Mouse (Mus musculus): Measurements from ENCODE around the gene Rapgefl1. TPM values are rescaled to one million over a fixed set of nuclear protein-coding genes. Genes with fewer than 3 reads are reported as not detected.

Rapgefl1 gene
- polyA plus RNA-seq, 1 experiment from 2014 or later = 11.6 TPM

DNA sequence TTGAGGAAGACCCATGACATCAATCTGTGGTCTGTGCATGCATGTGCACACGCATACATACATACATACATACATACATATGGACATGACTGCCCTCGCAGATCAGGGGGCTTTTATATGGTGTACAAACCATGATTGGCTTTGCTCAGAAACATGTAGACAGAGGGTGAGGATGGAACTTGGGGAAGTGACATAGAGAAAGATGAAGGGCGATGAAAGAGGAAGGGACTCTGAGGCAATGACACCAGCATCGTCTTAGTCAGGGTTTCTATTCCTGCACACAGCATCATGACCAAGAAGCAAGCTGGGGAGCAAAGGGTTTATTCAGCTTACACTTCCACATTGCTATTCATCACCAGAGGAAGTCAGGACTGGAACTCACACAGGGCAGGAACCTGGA is 52.5 kb downstream of the Rapgefl1 start:
- Histone ChIP-seq H3K27me3 (replicated peaks; ENCODE audit: control insufficient read depth, insufficient read depth, low read length) (no peaks in the 10 kb centered on the region), H3K4me1 (ENCODE audit: control insufficient read depth, insufficient read depth, low read depth, low read length) (no peaks in the 10 kb centered on the region), H3K9me3 (ENCODE audit: control insufficient read depth, low read length) (no peaks in the 10 kb centered on the region), H3K4me2 (ENCODE audit: low read length) (no peak overlapping the region), H3K27ac (ENCODE audit: low read depth, low read length) (no peak overlapping the region), H3K9ac (ENCODE audit: low read depth, low read length) (no peak overlapping the region), H3K4me3 (ENCODE audit: low read length) (no peak overlapping the region), H3K36me3 (ENCODE audit: control insufficient read depth, insufficient read depth, low read length) (peaks cover 31% of the 10 kb centered on the region)
- WGBS = 98% methylated on average over 4 of the region's 4 CpGs
- no peak for ATAC-seq

DNA sequence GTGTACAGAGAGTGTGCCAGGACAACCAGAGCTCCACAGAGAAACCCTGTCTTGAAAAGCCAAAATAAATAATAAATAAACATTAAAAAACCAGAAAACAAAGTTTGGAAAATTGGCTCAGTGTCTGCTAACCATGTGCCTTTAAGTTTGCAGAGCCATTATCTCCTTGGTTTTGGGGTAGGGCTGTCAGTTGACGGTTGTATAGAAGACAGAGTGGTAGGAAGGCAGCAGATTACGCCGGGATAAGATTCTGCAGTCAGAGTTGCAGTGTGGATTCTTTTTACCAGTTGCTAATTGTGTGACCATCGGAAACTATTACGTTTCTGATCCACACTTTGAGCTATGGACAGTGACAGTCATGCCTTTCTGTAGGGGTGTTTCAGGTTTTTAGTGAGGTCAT is 53.4 kb downstream of the Rapgefl1 start:
- Histone ChIP-seq H3K36me3 (ENCODE audit: control insufficient read depth, insufficient read depth, low read length) (peaks cover 35% of the 10 kb centered on the region), H3K4me3 (ENCODE audit: low read length) (no peak overlapping the region), H3K27me3 (replicated peaks; ENCODE audit: control insufficient read depth, insufficient read depth, low read length) (no peaks in the 10 kb centered on the region), H3K9me3 (ENCODE audit: control insufficient read depth, low read length) (no peaks in the 10 kb centered on the region), H3K4me2 (ENCODE audit: low read length) (no peak overlapping the region), H3K4me1 (ENCODE audit: control insufficient read depth, insufficient read depth, low read depth, low read length) (no peaks in the 10 kb centered on the region), H3K27ac (ENCODE audit: low read depth, low read length) (no peak overlapping the region), H3K9ac (ENCODE audit: low read depth, low read length) (no peak overlapping the region)
- ATAC-seq = no peak
- 94% methylated on average over 5 of the region's 5 CpGs for WGBS

DNA sequence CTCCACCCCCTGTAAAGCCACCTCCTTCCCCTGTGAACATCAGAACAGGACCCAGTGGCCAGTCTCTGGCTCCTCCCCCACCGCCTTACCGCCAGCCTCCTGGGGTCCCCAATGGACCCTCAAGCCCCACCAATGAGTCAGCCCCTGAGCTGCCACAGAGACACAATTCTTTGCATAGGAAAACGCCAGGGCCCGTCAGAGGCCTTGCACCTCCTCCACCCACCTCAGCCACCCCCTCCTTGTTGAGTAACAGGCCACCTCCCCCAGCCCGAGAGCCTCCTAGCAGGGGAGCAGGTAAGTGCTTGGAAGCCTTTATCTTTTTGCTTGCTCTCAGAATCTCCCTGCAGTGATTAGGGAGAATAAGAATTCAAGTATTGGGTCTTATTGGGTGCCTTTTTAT is 55.8 kb downstream of the Rapgefl1 start:
- Histone ChIP-seq H3K9ac (ENCODE audit: low read depth, low read length) (no peak overlapping the region), H3K4me2 (ENCODE audit: low read length) (no peak overlapping the region), H3K4me1 (ENCODE audit: control insufficient read depth, insufficient read depth, low read depth, low read length) (no peaks in the 10 kb centered on the region), H3K9me3 (ENCODE audit: control insufficient read depth, low read length) (no peaks in the 10 kb centered on the region), H3K4me3 (ENCODE audit: low read length) (no peak overlapping the region), H3K27me3 (replicated peaks; ENCODE audit: control insufficient read depth, insufficient read depth, low read length) (no peaks in the 10 kb centered on the region), H3K36me3 (ENCODE audit: control insufficient read depth, insufficient read depth, low read length) (peaks cover 37% of the 10 kb centered on the region), H3K27ac (ENCODE audit: low read depth, low read length) (no peak overlapping the region)
- ATAC-seq = no peak
- 49% methylated on average over 5 of the region's 5 CpGs for WGBS

DNA sequence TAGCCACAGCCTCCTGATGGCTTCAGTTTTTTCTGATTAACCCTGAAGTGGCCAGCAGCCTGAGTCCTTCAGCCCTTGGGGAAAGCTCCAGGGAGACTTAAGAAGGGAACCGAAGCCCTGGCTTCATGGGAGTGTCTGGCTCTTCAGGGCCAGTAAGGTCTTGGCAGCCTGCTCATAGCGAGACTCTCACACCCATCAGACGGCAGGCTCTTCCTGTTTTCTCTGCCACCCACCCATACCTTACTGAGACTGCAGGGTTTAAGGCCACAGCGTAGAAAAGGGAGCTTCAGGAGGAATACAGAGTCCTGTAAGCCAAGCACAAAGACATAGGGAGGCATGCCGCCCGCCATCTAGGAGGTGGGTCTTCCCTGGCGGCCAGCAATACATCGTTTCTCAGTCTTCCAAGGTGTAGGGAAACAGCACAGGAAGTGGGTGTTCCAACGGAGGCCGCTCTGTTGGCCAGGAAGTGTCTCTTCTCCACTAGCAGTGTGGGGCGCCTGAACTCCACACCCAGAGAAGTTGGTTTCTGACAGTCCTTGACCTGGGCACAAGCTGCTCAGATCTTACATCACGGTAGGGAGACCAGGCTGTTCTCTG is 64.0 kb downstream of the Rapgefl1 start:
- peaks cover 36% of the 10 kb centered on the region for H3K36me3 ChIP-seq (ENCODE audit: control insufficient read depth, insufficient read depth, low read length)
- 90% methylated on average over 12 of the region's 12 CpGs for WGBS
- H3K4me1 ChIP-seq (ENCODE audit: control insufficient read depth, insufficient read depth, low read depth, low read length) = no peaks in the 10 kb centered on the region

DNA sequence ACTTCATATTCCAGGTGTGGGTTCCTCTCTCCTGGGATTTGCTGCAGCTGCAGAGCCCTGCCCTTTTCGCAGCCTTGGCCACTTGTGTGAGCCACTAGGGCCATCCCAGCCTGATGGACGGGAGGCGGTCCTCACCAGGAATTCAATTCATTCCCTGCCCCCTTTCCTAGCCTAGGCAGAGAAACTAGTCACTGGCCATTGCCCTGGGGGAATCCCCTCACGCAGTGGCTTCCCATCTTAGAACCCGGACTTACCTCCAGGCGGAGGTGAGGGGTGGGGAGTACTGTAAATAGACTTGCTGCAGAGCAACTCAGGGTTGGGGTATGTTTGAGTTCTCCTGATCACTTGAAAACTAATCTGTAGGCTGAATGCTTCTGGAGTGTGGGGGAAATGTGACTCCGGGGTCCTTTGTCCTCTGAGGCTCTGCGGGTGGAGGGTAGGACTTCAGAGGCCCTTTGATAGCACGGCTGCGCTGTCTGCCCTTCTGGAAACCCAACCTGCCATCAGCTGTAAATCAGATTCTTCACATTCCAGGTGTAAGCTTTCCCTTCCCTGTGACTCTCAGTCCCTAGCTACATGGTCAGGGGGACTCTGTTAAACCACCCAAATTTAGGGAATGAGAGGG is 66.1 kb downstream of the Rapgefl1 start:
- no peaks in the 10 kb centered on the region for H3K27me3 ChIP-seq (replicated peaks; ENCODE audit: control insufficient read depth, insufficient read depth, low read length)
- WGBS = 14% methylated on average over 10 of the region's 10 CpGs
- no peaks in the 10 kb centered on the region; the same call in 1 of the 2 replicates for H3K4me1 ChIP-seq (ENCODE audit: control insufficient read depth, insufficient read depth, low read depth, low read length)
- H3K36me3 ChIP-seq (ENCODE audit: control insufficient read depth, insufficient read depth, low read length) = peaks cover 22% of the 10 kb centered on the region
- H3K4me3 ChIP-seq (ENCODE audit: low read length) = no peak overlapping the region
- ATAC-seq = no peak
- no peaks in the 10 kb centered on the region for H3K9me3 ChIP-seq (ENCODE audit: control insufficient read depth, low read length)
- no peak overlapping the region for H3K4me2 ChIP-seq (ENCODE audit: low read length)
- H3K27ac ChIP-seq (ENCODE audit: low read depth, low read length) = no peak overlapping the region
- H3K9ac ChIP-seq (ENCODE audit: low read depth, low read length) = no peak overlapping the region

More for the DNA sequence above, 64.0 kb downstream of the Rapgefl1 start:
- Histone ChIP-seq H3K27ac (ENCODE audit: low read depth, low read length) (no peak overlapping the region), H3K27me3 (replicated peaks; ENCODE audit: control insufficient read depth, insufficient read depth, low read length) (no peaks in the 10 kb centered on the region), H3K9ac (ENCODE audit: low read depth, low read length) (no peak overlapping the region), H3K4me2 (ENCODE audit: low read length) (no peak overlapping the region), H3K9me3 (ENCODE audit: control insufficient read depth, low read length) (no peaks in the 10 kb centered on the region), H3K4me3 (ENCODE audit: low read length) (no peak overlapping the region)
- no peak for ATAC-seq

Other genes starting within 250 kb of the Rapgefl1 start
- 117 and 124 TPM in 2 replicates for gene Ormdl3, start 249.4 kb upstream of the Rapgefl1 start, polyA plus RNA-seq (2015; fragmentation: Nextera tagmentation; extraction: Ambion mirVana)
- gene Lrrc3c, start 238.5 kb upstream of the Rapgefl1 start, polyA plus RNA-seq (2015; fragmentation: Nextera tagmentation; extraction: Ambion mirVana) = not detected in 2 replicates
- 0.41 and 1.3 TPM in 2 replicates for gene Gm12355, start 211.1 kb upstream of the Rapgefl1 start, polyA plus RNA-seq (2015; fragmentation: Nextera tagmentation; extraction: Ambion mirVana)
- not detected in 2 replicates for gene Gsdma3, start 210.4 kb upstream of the Rapgefl1 start, polyA plus RNA-seq (2015; fragmentation: Nextera tagmentation; extraction: Ambion mirVana)
- gene Gsdma2, start 190.0 kb upstream of the Rapgefl1 start, polyA plus RNA-seq (2015; fragmentation: Nextera tagmentation; extraction: Ambion mirVana) = not detected in 2 replicates
- gene Gsdma, start 172.4 kb upstream of the Rapgefl1 start, polyA plus RNA-seq (2015; fragmentation: Nextera tagmentation; extraction: Ambion mirVana) = 0.08 TPM in 1 of 2 replicates, not detected in the other
- 186 and 189 TPM in 2 replicates for gene Psmd3, start 154.2 kb upstream of the Rapgefl1 start, polyA plus RNA-seq (2015; fragmentation: Nextera tagmentation; extraction: Ambion mirVana)
- gene Csf3, start 135.5 kb upstream of the Rapgefl1 start, polyA plus RNA-seq (2015; fragmentation: Nextera tagmentation; extraction: Ambion mirVana) = not detected in 2 replicates
- 62.5 and 71.1 TPM in 2 replicates for gene Med24, start 107.3 kb upstream of the Rapgefl1 start, polyA plus RNA-seq (2015; fragmentation: Nextera tagmentation; extraction: Ambion mirVana)
- gene Thra, start 96.1 kb upstream of the Rapgefl1 start, polyA plus RNA-seq (2015; fragmentation: Nextera tagmentation; extraction: Ambion mirVana) = 127 and 144 TPM in 2 replicates
- 4.9 and 5.6 TPM in 2 replicates for gene Nr1d1, start 61.5 kb upstream of the Rapgefl1 start, polyA plus RNA-seq (2015; fragmentation: Nextera tagmentation; extraction: Ambion mirVana)
- 28.2 and 28.6 TPM in 2 replicates for gene Msl1, start 41.3 kb upstream of the Rapgefl1 start, polyA plus RNA-seq (2015; fragmentation: Nextera tagmentation; extraction: Ambion mirVana)
- gene Casc3, start 31.9 kb upstream of the Rapgefl1 start, polyA plus RNA-seq (2015; fragmentation: Nextera tagmentation; extraction: Ambion mirVana) = 41.7 and 49.2 TPM in 2 replicates
- gene Wipf2, start 26.9 kb downstream of the Rapgefl1 start, polyA plus RNA-seq (2015; fragmentation: Nextera tagmentation; extraction: Ambion mirVana) = 4.1 and 4.2 TPM in 2 replicates
- gene Cdc6, start 71.0 kb downstream of the Rapgefl1 start, polyA plus RNA-seq (2015; fragmentation: Nextera tagmentation; extraction: Ambion mirVana) = 4.6 and 6.3 TPM in 2 replicates
- 12.1 and 16.7 TPM in 2 replicates for gene Rara, start 91.0 kb downstream of the Rapgefl1 start, polyA plus RNA-seq (2015; fragmentation: Nextera tagmentation; extraction: Ambion mirVana)
- gene Gjd3, start 146.2 kb downstream of the Rapgefl1 start, polyA plus RNA-seq (2015; fragmentation: Nextera tagmentation; extraction: Ambion mirVana) = 2.0 and 3.0 TPM in 2 replicates
- gene Top2a, start 187.4 kb downstream of the Rapgefl1 start, polyA plus RNA-seq (2015; fragmentation: Nextera tagmentation; extraction: Ambion mirVana) = 33.1 and 44.9 TPM in 2 replicates
- gene Igfbp4, start 204.5 kb downstream of the Rapgefl1 start, polyA plus RNA-seq (2015; fragmentation: Nextera tagmentation; extraction: Ambion mirVana) = 120 and 161 TPM in 2 replicates